Mouse (Mus musculus): ENCODE results near the gene Gm27021. TPM values are rescaled to one million over a fixed set of nuclear protein-coding genes. Genes with fewer than 3 reads are reported as not detected.

The Gm27021 gene
- total RNA-seq, 1 experiment from 2014 or later = not detected

DNA sequence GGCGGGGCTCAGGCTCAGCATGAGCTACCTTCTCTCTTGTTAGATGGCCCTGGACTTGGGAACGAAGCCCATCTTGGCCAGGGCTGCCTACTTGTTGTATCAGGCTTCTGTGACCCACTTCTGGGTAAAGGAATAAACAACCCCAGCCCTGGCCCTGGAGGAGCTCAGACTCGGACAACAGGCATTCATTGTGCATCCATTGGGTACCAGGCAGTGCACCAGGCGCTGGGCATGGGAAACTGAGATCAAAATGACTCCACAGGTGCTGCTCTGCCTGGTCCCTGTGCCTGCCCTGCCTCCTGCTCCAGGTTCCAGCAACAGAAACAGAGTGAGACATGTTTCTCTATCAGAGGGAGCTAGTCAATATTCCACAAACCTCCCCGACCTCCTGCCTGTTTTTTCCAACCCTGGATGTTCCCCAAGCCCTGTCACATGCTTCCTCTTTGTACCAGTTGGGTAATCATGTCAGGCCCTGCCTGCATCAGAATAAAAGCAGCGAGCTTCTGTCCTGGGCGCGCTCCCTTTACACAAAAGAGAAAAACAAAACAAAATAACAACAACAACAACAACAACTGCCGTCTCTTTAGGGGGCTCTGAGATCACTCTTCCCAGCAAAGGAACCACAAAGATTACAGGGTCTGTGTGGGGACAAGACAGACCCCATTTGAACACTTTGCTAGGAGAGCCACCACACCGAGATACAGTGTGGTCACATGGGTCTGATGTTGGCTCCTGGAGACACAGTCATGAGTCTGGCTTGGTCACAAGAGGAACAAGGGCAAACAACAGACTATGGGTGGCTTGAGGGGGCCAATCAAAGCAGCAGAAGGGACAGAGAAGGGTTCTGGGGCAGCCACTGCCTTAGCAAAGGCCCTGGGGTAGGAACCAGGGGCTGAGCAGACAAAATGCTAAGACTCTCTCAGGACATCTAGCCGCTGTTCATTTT is 48.4 kb downstream of the Gm27021 start:
- no peak for ATAC-seq (replicated peaks; ENCODE audit: insufficient number of reproducible peaks, low FRiP score, low TSS enrichment, poor library complexity, severe bottlenecking)

DNA sequence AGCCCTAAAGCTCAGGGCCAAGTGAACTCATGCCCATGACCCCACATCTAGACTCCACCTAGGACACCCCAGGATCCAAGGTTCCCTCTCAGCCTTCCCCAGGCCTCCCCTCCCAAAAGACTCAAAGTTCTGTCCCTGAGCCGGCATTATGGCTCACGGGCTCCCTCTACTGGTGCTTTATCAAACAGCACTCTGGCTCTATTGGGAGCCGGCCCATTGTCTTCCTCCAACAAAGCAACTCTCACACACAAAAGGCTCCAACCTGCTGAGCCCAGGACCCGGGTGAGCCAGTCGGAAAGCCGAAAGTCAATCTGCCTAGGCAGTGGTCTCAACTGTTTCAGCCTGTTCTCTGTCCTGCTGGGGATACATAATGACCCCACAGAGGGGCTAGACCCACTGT is 49.8 kb downstream of the Gm27021 start:
- ATAC-seq (replicated peaks; ENCODE audit: insufficient number of reproducible peaks, low FRiP score, low TSS enrichment, poor library complexity, severe bottlenecking) = peak; percentile 74

GRCm38 (mm10) chr8:120616663-120617626 is 50.9 kb downstream of the Gm27021 start:
- ATAC-seq (replicated peaks; ENCODE audit: insufficient number of reproducible peaks, low FRiP score, low TSS enrichment, poor library complexity, severe bottlenecking) = no peak

- ATAC-seq (replicated peaks; ENCODE audit: insufficient number of reproducible peaks, low FRiP score, low TSS enrichment, poor library complexity, severe bottlenecking) = no peak
Measured at GRCm38 (mm10) chr8:120614491-120614890, 53.4 kb downstream of the Gm27021 start.

GRCm38 (mm10) chr8:120610824-120611223 is 57.1 kb downstream of the Gm27021 start:
- no peak for ATAC-seq (replicated peaks; ENCODE audit: insufficient number of reproducible peaks, low FRiP score, low TSS enrichment, poor library complexity, severe bottlenecking)

DNA sequence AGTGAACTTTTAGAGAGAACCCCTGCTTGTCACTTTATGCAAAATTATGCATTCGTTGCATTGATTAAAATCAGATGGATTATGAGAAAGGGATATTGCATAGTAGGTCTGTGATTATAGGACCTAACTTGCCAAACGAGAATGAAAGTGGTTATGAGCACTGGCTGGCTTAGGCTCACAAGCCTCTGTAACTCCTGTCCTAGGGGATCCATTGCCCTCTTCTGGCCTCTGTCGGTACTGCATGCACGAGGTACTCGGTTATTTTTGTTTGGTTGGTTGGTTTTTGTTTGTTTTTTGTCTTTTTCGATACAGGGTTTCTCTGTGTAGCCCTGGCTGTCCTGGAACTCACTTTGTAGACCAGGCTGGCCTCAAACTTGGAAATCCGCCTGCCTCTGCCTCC is 60.0 kb downstream of the Gm27021 start:
- ATAC-seq (replicated peaks; ENCODE audit: insufficient number of reproducible peaks, low FRiP score, low TSS enrichment, poor library complexity, severe bottlenecking) = no peak; the same call in 1 of the 2 replicates

GRCm38 (mm10) chr8:120607460-120607859 is 60.4 kb downstream of the Gm27021 start:
- ATAC-seq (replicated peaks; ENCODE audit: insufficient number of reproducible peaks, low FRiP score, low TSS enrichment, poor library complexity, severe bottlenecking) = no peak

DNA sequence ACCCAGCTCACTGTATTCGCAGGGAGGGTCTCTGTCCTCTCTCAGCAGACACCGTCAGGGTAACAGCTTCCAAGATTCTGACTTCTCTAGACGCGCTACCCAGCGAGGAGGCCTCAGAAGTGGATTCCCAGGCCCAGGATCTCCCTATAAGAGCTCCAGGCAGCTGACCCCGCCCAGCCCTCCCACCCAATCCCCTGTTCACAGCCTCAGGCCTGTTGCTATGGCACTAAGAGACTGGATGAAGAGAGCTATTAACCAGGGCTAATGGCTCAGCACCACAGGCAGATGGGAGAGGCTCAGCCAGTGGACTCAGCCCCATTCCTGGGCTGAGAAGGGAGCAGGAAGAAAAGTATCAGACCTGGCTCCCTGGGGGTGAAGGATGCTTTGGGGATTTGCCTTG is 65.2 kb downstream of the Gm27021 start:
- ATAC-seq (replicated peaks; ENCODE audit: insufficient number of reproducible peaks, low FRiP score, low TSS enrichment, poor library complexity, severe bottlenecking) = no peak

DNA sequence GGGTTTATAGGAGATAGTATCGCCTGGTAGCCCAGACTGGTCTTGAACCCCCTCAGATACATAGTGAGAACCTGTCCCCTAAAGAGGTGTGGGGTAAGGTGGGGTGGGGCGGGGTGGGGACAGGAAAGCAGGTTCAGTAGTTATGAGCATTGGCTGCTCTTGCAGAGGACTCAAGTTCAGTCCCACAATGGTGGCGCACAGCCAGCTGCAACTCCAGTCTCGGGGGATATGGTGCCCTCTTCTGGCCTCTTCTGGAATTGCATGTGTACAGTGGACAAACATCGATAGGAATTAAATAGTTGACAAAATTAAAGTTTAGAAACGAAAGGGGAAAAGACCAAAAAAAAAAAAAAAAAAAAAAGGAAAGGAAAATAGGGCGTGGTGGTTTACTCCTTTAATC is 68.4 kb downstream of the Gm27021 start:
- ATAC-seq (replicated peaks; ENCODE audit: insufficient number of reproducible peaks, low FRiP score, low TSS enrichment, poor library complexity, severe bottlenecking) = peak; percentile 63; the same call in 1 of the 2 replicates

- ATAC-seq (replicated peaks; ENCODE audit: insufficient number of reproducible peaks, low FRiP score, low TSS enrichment, poor library complexity, severe bottlenecking) = no peak
Measured at GRCm38 (mm10) chr8:120598579-120598978, 69.3 kb downstream of the Gm27021 start.

DNA sequence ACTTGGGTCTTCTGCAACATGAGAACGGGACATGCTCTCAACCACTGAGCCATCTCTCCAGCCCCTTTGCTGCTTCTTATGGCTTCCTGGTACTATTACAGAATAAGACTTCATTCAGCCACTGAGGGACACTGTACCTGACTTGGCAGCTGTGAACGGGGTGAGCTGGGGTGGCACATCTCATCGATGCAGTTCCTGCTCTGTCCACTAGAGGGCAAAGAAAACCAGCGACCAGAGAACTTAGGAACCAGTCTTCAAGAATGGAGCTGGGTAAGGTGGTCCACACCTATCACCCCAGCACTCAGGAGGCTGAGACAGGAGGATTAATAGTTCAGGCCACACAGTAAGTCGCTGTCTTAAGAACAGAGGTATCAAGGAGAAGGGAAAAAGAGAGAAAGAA is 71.9 kb downstream of the Gm27021 start:
- ATAC-seq (replicated peaks; ENCODE audit: insufficient number of reproducible peaks, low FRiP score, low TSS enrichment, poor library complexity, severe bottlenecking) = peak; percentile 65

DNA sequence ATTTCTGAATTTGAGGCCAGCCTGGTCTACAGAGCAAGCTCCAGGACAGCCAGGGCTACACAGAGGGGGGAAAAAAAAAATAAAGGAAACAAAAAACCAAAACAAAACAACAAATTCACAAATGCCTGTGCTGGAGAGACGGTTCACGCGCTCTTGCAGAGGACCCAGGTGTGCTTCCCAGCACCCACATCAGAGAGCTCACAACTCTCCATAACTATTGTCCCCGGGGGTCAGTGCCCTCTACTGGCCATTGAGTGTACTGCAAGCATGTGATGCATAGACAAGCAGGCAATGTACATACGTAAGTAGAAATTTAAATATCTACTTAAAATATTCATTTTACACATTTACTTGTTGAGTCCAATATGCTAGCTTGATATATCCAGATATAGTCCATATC is 73.3 kb downstream of the Gm27021 start:
- no peak for ATAC-seq (replicated peaks; ENCODE audit: insufficient number of reproducible peaks, low FRiP score, low TSS enrichment, poor library complexity, severe bottlenecking)

GRCm38 (mm10) chr8:120591587-120592292 is 76.1 kb downstream of the Gm27021 start:
- no peak for ATAC-seq (replicated peaks; ENCODE audit: insufficient number of reproducible peaks, low FRiP score, low TSS enrichment, poor library complexity, severe bottlenecking)

- ATAC-seq (replicated peaks; ENCODE audit: insufficient number of reproducible peaks, low FRiP score, low TSS enrichment, poor library complexity, severe bottlenecking) = no peak
Measured at GRCm38 (mm10) chr8:120589921-120590320, 78.0 kb downstream of the Gm27021 start.

DNA sequence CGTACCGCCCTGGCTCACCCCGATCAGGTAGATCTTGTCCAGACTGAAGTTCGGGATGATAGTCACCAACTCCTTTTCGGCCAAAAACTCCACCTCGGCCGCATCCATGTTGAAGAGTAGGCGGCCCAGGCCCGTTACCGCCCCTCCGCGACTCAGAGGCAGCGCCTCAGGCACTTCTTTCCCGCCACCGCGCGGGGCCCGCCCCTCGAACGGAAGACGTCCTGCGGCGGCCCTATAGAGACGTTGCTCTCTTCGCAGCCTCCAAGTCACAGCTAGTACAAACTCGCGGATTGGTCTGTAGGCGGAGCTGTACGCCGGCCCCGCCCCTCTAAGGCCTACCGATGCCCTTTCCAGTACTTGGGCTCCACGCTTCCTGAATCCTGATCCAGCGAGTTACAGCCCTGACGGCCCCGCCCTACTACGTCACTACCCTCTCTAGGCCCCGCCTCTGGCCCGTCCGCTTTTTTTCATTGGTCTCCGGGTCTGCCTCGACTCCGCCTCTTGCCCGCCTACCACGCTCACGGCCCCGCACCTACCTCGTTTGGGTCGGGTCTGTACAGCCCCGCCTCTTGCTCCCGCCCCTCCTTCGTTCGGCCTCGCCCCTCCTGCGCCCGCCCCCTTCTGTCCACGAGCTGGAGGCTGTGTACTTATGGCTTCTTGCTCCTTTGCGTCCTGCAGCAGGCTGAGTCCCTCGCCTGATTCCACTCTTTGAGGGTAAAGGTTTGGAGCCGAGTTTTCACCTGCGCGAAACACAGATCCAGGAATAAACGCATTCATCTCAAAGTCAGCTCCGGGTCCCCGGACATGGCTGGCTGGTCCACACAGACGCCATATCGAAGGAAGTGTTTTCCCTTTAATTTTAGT is 78.7 kb downstream of the Gm27021 start, which contains the start of gene Gins2:
Gene Gins2 (minus strand): TSS at position 397 of the 864 bp plus-strand sequence.
- peak; percentile 96 for ATAC-seq (replicated peaks; ENCODE audit: insufficient number of reproducible peaks, low FRiP score, low TSS enrichment, poor library complexity, severe bottlenecking)

DNA sequence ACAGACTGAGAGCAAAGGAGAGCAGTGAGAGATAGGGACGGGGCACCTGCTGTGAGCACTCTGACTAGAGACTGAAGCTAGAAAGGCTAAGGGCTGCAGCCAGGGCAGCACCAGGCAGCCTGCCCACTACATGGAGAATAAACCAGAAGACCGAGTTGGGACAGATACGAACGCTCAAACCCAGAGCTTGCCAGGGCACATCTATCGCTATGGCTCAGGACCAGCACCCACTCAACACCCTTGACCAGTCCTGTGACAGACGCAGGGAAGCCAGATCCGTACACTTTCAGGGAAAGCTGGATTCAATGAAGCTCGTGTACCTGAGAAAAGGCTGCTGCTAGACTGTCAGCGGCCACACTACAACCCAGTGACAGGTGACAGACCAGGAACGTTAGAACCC is 82.4 kb downstream of the Gm27021 start:
- no peak for ATAC-seq (replicated peaks; ENCODE audit: insufficient number of reproducible peaks, low FRiP score, low TSS enrichment, poor library complexity, severe bottlenecking)

DNA sequence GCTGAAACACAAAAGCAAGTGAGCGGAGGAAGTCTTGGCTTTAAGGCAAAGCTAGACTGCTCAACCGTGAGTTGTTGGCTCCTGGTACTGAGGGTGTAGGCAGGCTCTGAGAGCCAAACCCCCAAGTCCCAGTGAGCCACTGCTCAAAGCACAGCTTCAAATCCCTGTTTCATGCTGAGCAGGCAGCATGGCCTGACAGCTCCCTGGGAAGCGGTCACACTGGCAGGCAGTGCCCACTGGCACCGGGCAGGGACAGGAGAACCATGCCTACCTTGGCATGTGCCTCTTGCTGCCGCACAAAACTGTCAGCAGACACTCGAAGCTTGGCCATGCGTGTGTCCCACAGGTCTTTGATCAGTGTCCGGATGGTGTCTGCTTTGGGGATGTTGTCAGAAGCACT is 86.1 kb downstream of the Gm27021 start:
- ATAC-seq (replicated peaks; ENCODE audit: insufficient number of reproducible peaks, low FRiP score, low TSS enrichment, poor library complexity, severe bottlenecking) = no peak

DNA sequence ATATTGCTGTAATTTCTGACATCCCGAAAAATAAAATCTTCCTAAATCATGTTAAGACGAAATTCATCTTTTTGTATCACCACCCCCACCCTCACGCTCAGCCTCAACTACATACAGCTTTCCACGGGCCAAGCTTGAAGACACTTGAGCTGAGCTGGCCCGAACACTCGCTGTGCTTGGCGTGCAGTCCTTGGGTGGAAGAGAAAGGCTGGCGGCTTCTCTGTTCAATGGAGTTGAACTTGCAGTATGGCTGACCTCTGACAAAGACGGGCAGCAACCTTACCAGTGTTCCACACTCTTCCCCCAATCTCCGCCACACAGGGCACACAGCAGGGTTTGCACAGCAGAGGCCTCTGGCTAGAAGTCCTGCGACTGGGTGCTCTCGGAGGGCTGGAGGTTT is 86.5 kb downstream of the Gm27021 start:
- ATAC-seq (replicated peaks; ENCODE audit: insufficient number of reproducible peaks, low FRiP score, low TSS enrichment, poor library complexity, severe bottlenecking) = no peak

Measured in monocyte, adult 5-6 weeks (primary cell).